Mouse (Mus musculus) lung, embryonic 14.5 days (tissue): ENCODE measurements around the gene Ctrl. TPM values are rescaled to one million over a fixed set of nuclear protein-coding genes. Genes with fewer than 3 reads are reported as not detected.

ENCODE experiments used
- ATAC-seq: fragments of 200-750 bp; cut with Nextera tagmentation; 2 replicates; pipeline ENCODE4 v1.8.0; 2017; ENCODE audit warnings: mild to moderate bottlenecking, moderate TSS enrichment, moderate library complexity; ENCODE audit not compliant: insufficient read depth
- DNase-seq: peaks from one replicate; pipeline ENCODE4 v3.0.0-alpha.2; 2015
- H3K27ac ChIP-seq: fragments of 300-500 bp; sonication (generic); 2 replicates; pipeline ENCODE4 v1.5.1; 2014; ENCODE audit warnings: low read depth, mild to moderate bottlenecking, moderate library complexity
- H3K27me3 ChIP-seq: fragments of 300-500 bp; sonication (generic); 2 replicates; pipeline ENCODE4 v1.6.1; 2014; ENCODE audit warnings: low read length, control low read depth; ENCODE audit not compliant: insufficient read depth
- H3K36me3 ChIP-seq: fragments of 300-500 bp; sonication (generic); 2 replicates; pipeline ENCODE4 v1.6.1; 2014; ENCODE audit warnings: control low read depth; ENCODE audit not compliant: insufficient read depth
- H3K4me1 ChIP-seq: fragments of 300-500 bp; sonication (generic); 2 replicates; pipeline ENCODE4 v1.6.1; 2014; ENCODE audit warnings: antibody characterized with exemption, control low read depth; ENCODE audit not compliant: insufficient read depth
- H3K4me2 ChIP-seq: fragments of 300-500 bp; sonication (generic); 2 replicates; pipeline ENCODE4 v1.6.1; 2014; ENCODE audit warnings: mild to moderate bottlenecking
- H3K4me3 ChIP-seq: fragments of 300-500 bp; sonication (generic); 2 replicates; pipeline ENCODE4 v1.5.1; 2014; ENCODE audit warnings: low read depth, low read length
- H3K9ac ChIP-seq: fragments of 300-500 bp; sonication (generic); 2 replicates; pipeline ENCODE4 v1.6.1; 2014
- H3K9me3 ChIP-seq: fragments of 300-500 bp; sonication (generic); 2 replicates; pipeline ENCODE4 v1.6.1; 2016; ENCODE audit warnings: low read depth, low read length, control low read depth
- CTCF ChIP-seq: IDR thresholded peaks from 2 replicates; pipeline ENCODE4 v1.5.1; 2016; ENCODE audit warnings: antibody characterized with exemption, low read depth
- WGBS: fragments of 180-500 bp; shearing (Covaris S2); extraction: QIAGEN DNeasy Blood & Tissue Kit; methylation state at CpG from one replicate; pipeline ENCODE4 v1.1.7; 2014; 5-methylcytosine and 5-hydroxymethylcytosine counted together
- microRNA-seq: library from miRNA; unstranded; fragments of <30 nt; microRNA quantifications from one replicate; pipeline ENCODE4, GENCODE M21; 2016; ENCODE audit warnings: borderline number of aligned reads
- polyA plus RNA-seq: library from polyadenylated mRNA; unstranded; fragments of >200 nt; fragmentation: Nextera tagmentation; extraction: Ambion mirVana; gene quantifications from 2 replicates; pipeline ENCODE4 v1.2.1, GENCODE M21; 2014

The Ctrl gene
- polyA plus RNA-seq, 1 experiment from 2014 or later, result 0.68 TPM

DNA sequence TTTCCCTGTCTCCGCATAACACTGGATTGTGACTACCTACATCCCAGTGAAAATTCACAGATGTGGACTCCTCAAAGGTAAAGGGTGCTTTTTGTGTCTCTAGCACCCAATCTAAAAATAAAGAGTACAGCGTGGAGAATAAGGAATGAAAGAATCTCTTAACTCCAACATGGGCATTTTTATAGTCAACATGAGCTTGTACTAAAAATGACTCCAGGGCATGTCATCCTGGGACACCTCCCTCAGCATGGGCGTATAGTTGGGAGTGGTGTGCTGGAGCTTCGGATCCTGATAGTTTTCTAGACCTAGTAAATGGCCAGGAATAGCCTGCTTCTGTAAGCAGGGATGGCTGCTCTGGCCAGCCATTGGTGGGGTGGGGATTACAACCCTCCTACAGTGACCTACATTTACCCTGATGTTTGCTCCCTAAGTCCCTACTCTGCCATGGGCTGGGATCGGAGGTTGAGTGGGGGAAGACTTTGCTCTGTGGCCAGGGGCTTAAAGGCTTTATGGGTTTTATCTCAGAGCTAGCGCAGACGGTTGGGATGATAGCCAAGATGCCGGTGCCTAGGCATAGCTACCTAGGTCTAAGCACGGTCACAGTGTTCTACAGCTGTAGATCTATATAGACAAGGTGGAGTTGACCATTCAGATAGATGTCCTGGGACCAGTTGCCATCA lies 35.7 kb downstream of the Ctrl start:
- no peak for TF ChIP-seq CTCF
- Histone ChIP-seq H3K4me2 (no peak overlapping the region), H3K4me3 (no peak overlapping the region), H3K36me3 (peaks cover 5% of the 10 kb centered on the region), H3K9ac (no peak overlapping the region), H3K27me3 (no peaks in the 10 kb centered on the region), H3K4me1 (no peaks in the 10 kb centered on the region), H3K9me3 (no peaks in the 10 kb centered on the region), H3K27ac (no peak overlapping the region)
- 76% methylated on average over 9 of the region's 9 CpGs for WGBS
- ATAC-seq (no peak), DNase-seq (no peak)

DNA sequence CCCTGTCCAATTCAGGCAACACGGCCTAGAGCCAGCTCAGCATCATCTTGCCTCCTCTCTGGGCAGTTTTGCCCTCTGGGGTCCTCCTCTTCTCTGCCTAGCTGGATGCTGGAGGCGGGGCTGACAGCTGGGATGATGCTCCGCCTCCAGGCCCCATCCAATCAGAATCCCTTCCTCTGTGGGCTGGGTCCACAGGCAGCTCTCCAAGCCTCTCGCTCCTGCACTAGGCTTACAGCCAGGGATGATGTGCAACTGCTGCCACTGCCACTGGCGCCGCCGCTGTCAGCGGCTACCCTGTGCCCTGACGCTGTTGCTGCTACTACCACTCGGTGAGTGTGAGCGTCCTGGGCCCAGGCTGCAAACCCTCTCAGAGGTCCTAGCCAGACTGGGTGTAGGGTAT lies 40.3 kb downstream of the Ctrl start, which contains the start of gene Nrn1l:
Gene Nrn1l (plus strand): TSS at position 229 of the 400 bp plus-strand sequence.
- no peaks in the 10 kb centered on the region for H3K4me1 ChIP-seq
- ATAC-seq, result peak; percentile 94
- H3K27ac ChIP-seq, result no peak within 1 kb of the TSS; the same call in 1 of the 2 replicates
- H3K9ac ChIP-seq, result no peak within 1 kb of the TSS
- no peaks in the 10 kb centered on the region for H3K9me3 ChIP-seq
- peaks cover 51% of the 10 kb centered on the region for H3K36me3 ChIP-seq
- H3K27me3 ChIP-seq, result no peaks in the 10 kb centered on the region
- 7% methylated on average over 11 of the region's 11 CpGs for WGBS
- no peak within 1 kb of the TSS for H3K4me3 ChIP-seq
- no peak within 1 kb of the TSS for H3K4me2 ChIP-seq
- peak; percentile 92 for DNase-seq
- no peak for TF ChIP-seq CTCF

DNA sequence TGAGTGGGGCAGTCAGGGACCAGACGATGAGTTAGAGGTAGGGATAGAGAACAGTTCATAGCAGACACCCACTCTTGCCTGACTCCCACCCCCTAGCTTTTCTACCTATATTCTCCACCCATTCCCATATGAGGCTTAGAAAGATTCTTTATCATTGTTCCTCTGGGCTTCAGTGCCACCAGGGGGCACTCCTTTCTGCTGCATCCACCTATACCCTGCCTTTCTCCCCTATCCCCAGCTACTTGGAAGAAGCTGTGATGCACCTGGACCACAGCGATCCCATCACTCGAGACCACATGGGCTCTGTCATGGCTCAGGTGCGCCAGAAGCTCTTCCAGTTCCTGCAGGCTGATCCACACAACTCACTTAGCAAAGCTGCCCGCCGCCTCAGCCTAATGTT lies 41.2 kb downstream of the Ctrl start:
- Histone ChIP-seq H3K27ac (no peak overlapping the region), H3K9ac (no peak overlapping the region), H3K36me3 (peaks cover 61% of the 10 kb centered on the region), H3K4me2 (no peak overlapping the region), H3K9me3 (no peaks in the 10 kb centered on the region), H3K4me1 (no peaks in the 10 kb centered on the region), H3K27me3 (no peaks in the 10 kb centered on the region), H3K4me3 (no peak overlapping the region)
- TF ChIP-seq CTCF, result peak; percentile 54
- ATAC-seq (no peak), DNase-seq (peak; percentile 8)
- WGBS, result 78% methylated on average over 6 of the region's 6 CpGs

GRCm38 (mm10) chr8:105890870-105891269 lies 42.8 kb downstream of the Ctrl start:
- H3K9ac ChIP-seq, result no peak overlapping the region
- ATAC-seq (no peak), DNase-seq (no peak)
- no peaks in the 10 kb centered on the region for H3K9me3 ChIP-seq
- no peak for TF ChIP-seq CTCF
- WGBS, result 91% methylated on average over 6 of the region's 6 CpGs
- H3K27me3 ChIP-seq, result no peaks in the 10 kb centered on the region
- no peak overlapping the region for H3K27ac ChIP-seq
- no peak overlapping the region for H3K4me2 ChIP-seq
- no peak overlapping the region for H3K4me3 ChIP-seq
- H3K36me3 ChIP-seq, result peaks cover 76% of the 10 kb centered on the region
- H3K4me1 ChIP-seq, result no peaks in the 10 kb centered on the region

GRCm38 (mm10) chr8:105889756-105890465 lies 43.8 kb downstream of the Ctrl start:
- TF ChIP-seq CTCF, result no peak
- 92% methylated on average over 12 of the region's 12 CpGs for WGBS
- H3K27me3 ChIP-seq, result no peaks in the 10 kb centered on the region
- peaks cover 86% of the 10 kb centered on the region for H3K36me3 ChIP-seq
- H3K27ac ChIP-seq, result no peak overlapping the region
- no peaks in the 10 kb centered on the region for H3K4me1 ChIP-seq
- no peak overlapping the region for H3K4me2 ChIP-seq
- H3K9ac ChIP-seq, result no peak overlapping the region
- DNase-seq (no peak), ATAC-seq (no peak)
- no peak overlapping the region for H3K4me3 ChIP-seq
- H3K9me3 ChIP-seq, result no peaks in the 10 kb centered on the region

Small RNA genes lying within 50 kb of the gene (microRNA-seq; reads per million reads assigned to microRNA genes)
- not detected for gene Mir7074

Other genes starting within 250 kb of the Ctrl start
- gene Carmil2, start 247.6 kb downstream of the Ctrl start, polyA plus RNA-seq, result 0.70 and 1.1 TPM in 2 replicates
- gene Acd, start 232.8 kb downstream of the Ctrl start, polyA plus RNA-seq, result 62.2 and 68.6 TPM in 2 replicates
- 13.4 and 13.6 TPM in 2 replicates for gene Pard6a, start 232.7 kb downstream of the Ctrl start, polyA plus RNA-seq
- 0.15 TPM in 1 of 2 replicates, not detected in the other for gene 4933405L10Rik, start 226.2 kb downstream of the Ctrl start, polyA plus RNA-seq
- 28.7 and 29.7 TPM in 2 replicates for gene Enkd1, start 225.7 kb downstream of the Ctrl start, polyA plus RNA-seq
- gene Gfod2, start 175.2 kb downstream of the Ctrl start, polyA plus RNA-seq, result 21.2 and 22.6 TPM in 2 replicates
- 12.2 and 13.8 TPM in 2 replicates for gene Ranbp10, start 106.5 kb downstream of the Ctrl start, polyA plus RNA-seq
- 0.09 and 0.11 TPM in 2 replicates for gene Tsnaxip1, start 106.1 kb downstream of the Ctrl start, polyA plus RNA-seq
- gene Cenpt, start 80.6 kb downstream of the Ctrl start, polyA plus RNA-seq, result 41.4 and 46.2 TPM in 2 replicates
- gene Thap11, start 78.7 kb downstream of the Ctrl start, polyA plus RNA-seq, result 62.7 and 70.7 TPM in 2 replicates
- gene Nutf2, start 73.3 kb downstream of the Ctrl start, polyA plus RNA-seq, result 317 and 347 TPM in 2 replicates
- gene Edc4, start 53.0 kb downstream of the Ctrl start, polyA plus RNA-seq, result 48.2 and 55.4 TPM in 2 replicates
- gene Nrn1l, start 40.3 kb downstream of the Ctrl start, polyA plus RNA-seq, result 0.97 TPM in 1 of 2 replicates, not detected in the other
- 32.0 and 33.7 TPM in 2 replicates for gene Pskh1, start 33.4 kb downstream of the Ctrl start, polyA plus RNA-seq
- 33.6 and 34.0 TPM in 2 replicates for gene Psmb10, start 4.6 kb upstream of the Ctrl start, polyA plus RNA-seq
- 1.2 and 2.1 TPM in 2 replicates for gene Lcat, start 9.5 kb upstream of the Ctrl start, polyA plus RNA-seq
- gene Slc12a4, start 32.2 kb upstream of the Ctrl start, polyA plus RNA-seq, result 32.9 and 35.8 TPM in 2 replicates
- gene Dpep3, start 45.6 kb upstream of the Ctrl start, polyA plus RNA-seq, result not detected in 2 replicates
- gene Dus2, start 57.5 kb upstream of the Ctrl start, polyA plus RNA-seq, result 20.0 and 20.3 TPM in 2 replicates
- not detected in 2 replicates for gene Dpep2nb, start 72.1 kb upstream of the Ctrl start, polyA plus RNA-seq
- 19.1 and 19.5 TPM in 2 replicates for gene Ddx28, start 78.0 kb upstream of the Ctrl start, polyA plus RNA-seq
- gene Nfatc3, start 125.0 kb upstream of the Ctrl start, polyA plus RNA-seq, result 7.1 and 7.6 TPM in 2 replicates
- 29.6 and 31.1 TPM in 2 replicates for gene Esrp2, start 203.1 kb upstream of the Ctrl start, polyA plus RNA-seq
- 3.5 and 3.8 TPM in 2 replicates for gene Pla2g15, start 216.5 kb upstream of the Ctrl start, polyA plus RNA-seq
- gene Slc7a6, start 235.0 kb upstream of the Ctrl start, polyA plus RNA-seq, result 80.6 and 85.0 TPM in 2 replicates